Mouse (Mus musculus) c-Kit-positive CD71-positive TER-119-positive erythroid progenitor cells, embryonic 14.5 days (primary cell): ENCODE data around the gene 9430038I01Rik.

Source experiments
- DNase-seq: peaks from one replicate; pipeline ENCODE4 v3.0.0-alpha.2; 2013; ENCODE audit warnings: low spot score

The 9430038I01Rik gene

GRCm38 (mm10) chr7:137366736-137367135 lies 43.8 kb downstream of the 9430038I01Rik start:
- DNase-seq = no peak

DNA sequence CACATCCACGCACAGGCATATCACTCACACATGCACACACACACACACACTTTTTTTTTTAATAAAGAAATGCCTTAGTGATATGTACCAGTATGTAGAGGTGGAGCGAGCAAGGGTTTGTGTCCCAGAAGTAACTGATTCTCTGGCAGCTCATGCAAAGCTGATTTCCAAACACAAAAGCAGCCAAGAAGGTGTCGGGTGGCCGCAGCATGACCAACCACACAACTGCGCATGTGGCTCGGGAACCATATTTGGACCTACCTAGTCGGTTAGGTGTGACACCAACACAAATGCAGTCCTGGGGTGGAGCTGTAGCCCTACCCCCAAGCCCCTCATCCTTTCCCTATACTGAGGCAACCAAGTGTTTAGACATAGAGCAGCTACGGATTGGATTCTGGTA lies 45.5 kb downstream of the 9430038I01Rik start:
- DNase-seq = no peak

DNA sequence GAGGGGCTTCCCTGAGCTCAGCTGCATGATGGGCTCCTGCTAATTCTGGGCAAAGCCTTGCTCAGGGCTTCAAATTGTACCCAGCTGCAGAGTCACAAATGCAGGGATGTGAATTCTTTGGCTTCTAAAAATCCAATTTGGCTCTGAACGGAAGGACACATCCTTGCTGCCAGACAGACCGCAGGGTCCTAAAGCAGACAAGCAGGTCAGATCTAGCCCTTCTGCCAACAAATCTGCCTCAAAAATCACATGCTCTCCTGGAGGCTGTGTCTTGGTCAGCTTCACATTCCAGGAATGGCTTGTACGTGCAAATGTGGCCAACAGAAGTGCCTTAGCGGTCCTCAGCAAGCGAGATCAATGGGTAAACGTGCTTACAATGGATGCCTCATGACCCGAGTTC lies 46.0 kb downstream of the 9430038I01Rik start:
- DNase-seq = no peak

DNA sequence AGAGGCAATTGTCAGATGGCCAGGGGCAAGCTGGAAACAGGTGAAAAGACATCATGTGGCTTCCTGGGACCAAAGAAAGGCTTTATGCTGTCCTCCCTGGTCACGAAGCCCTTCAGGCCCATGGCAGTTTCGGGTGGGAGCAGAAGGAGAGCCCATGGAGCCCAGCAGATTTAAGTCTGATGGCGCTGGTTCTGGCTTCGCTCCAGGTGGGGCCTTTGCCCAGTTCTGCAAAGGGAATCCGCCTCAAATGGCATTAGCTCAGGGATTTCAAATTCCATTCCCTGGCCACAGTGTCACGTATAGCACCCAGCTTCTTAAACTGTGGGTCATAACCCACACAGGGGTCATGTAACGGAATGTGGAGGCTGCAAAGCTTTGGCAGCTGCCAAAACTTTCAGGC lies 63.7 kb downstream of the 9430038I01Rik start:
- DNase-seq = no peak

DNA sequence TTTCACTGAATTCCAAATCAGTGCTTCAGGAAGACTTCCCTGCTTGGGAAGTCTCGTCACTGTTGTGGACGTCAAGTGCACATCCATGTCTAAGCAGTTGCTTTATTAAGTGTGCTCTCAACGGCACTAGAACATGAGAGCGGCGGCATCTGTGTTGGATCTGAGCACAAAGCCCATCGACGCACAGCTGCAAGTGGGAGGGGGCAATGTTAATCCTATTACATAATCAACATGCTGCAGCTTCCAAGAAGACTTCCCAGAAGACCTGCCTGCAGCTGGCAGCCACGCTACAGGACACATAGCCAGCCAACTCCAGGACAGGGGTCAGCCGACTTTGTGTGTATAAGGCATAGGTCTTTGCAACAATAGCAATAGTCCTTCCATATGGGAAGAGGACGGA lies 64.5 kb downstream of the 9430038I01Rik start:
- no peak for DNase-seq

GRCm38 (mm10) chr7:137333951-137334350 lies 76.6 kb downstream of the 9430038I01Rik start:
- DNase-seq = no peak
